Mouse (Mus musculus) embryo, embryonic 10 days (tissue): ENCODE data around the gene Slco1c1.

Experiments used
- DNase-seq: peaks from one replicate; pipeline ENCODE4 v3.0.0-alpha.2; 2015; ENCODE audit warnings: low spot score

The Slco1c1 gene

DNA sequence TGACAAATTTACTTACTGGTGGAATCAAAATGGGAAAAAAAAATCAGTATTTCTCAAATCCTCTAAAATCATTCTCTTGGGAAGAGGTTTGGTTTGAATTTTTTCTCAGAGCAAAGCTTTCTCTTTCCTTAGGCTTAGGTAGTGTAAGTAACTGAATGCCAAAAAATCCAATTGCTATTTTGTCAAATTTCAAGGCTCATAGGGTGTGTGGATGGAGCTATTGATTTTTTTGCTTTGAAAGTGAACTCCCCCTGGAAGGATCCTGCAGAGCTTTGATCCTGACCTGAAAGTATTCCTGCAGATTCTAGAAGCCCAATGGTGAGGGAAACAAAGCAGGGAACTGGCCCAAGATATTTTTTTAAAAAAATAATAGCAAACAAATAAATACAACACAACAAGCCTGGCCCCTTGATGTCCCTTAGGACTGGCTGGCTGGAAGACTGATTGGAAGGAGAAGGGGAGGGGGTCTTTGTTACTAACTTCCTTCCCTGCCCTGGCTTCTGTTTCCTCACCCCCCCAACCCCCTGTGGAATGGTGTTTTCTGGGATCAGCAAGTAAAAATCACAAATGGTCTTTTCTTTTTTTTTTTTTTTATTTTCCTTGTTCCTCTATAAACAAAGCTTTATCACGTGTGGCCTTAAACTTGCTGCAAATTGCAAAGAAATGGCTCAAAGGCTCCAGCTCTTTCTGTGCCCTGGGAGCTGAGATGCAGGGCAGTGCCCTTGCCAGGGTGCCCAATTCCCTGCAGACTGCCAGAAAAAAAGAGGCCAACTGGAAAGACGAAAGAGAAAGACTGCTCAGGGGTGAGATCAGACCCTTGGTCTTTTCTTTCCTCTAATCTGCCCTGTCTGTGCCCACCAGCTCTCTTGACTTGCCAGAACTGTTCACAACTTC lies at the start of gene Slco1c1:
TSS of gene Slco1c1 (plus strand) at position 622 of the 894 bp plus-strand sequence.
- DNase-seq, result no peak

DNA sequence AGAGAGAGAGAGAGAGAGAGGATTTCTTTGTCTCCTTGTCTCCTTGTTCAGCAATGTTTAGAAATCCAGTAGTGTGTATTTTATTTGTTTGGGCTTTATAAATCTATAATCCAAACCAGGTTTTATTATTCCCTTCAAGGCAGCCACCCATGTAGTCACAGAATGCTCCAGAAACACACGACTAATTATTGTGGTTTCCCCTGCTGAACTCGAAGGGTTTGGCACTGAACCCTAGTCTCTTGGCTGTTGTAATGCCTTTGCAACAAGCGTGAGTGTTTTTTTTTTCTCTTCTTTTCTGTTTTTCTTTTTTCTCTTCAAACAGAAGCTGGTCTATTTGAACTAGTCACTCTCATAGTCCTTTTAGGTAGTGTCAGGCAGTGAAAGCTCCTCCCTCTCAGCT lies 49.5 kb upstream of the Slco1c1 start:
- DNase-seq, result no peak

DNA sequence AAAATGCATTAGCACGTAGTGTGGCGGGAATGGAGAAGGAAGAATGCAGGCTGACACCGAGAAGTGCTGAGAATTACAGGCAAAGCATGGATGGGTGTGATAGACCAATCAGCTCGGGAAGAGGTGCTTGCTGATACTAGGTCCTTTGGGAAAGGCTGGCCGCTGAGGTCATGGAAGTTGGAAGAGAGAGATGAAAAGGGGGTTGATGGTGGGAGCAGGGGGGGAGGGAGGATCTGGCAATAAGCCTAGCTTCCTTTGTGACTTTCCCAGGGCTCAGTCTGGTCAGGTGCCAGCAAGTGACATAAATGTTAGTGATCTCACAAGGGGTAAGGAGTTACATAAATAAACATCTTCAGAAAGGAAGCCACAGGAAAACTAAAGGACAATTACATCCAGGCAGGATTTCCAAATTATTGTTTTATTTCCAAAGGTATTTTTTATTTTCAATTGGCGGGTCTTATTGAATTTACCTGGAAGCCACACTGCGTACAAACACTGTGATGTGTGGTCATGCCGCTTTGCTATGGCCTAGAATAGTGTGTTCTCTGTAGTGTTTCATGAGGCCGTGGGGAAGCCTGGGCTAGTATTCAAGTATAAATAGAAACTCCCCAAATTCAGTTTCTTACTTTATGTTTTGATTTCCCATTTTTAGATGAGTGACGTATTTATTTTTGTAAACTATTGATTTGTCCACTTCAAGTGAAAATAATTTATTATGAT lies 38.7 kb upstream of the Slco1c1 start:
- peak; percentile 25 for DNase-seq

DNA sequence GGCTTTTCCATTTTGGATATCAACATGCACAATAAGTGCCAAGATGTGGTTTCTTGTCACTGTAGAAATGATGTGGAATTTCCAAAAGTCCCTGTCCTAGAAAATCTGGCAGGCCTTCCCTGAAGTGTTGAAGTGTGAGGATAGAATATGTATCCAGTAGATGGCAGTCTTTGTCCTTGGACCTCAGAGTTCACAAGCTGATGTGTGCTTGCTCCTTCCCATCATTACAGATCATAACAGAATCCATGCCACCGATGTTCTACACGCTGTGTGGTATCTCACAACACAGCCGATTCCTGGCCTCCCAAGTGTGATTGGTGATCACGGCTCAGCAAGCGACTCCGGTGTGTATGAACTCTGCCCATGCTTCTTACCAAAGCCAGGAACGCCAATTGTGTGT lies 36.9 kb upstream of the Slco1c1 start:
- peak; percentile 73 for DNase-seq

DNA sequence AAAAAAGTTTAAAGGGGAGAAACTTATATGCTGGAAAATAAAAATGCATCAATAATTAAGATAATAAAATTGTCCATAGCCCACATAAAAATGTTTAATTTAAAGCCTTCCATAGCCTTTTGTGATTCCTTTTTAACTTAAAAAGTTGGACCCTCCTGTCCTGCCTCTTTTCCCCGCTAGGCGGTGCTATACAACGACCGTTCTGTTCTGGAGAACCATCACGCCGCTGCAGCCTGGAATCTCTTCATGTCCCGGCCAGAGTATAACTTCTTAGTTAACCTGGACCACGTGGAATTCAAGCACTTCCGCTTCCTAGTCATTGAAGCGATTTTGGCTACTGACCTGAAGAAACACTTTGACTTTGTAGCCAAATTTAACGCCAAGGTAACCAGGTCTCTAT lies 35.5 kb upstream of the Slco1c1 start:
- peak; percentile 81 for DNase-seq

DNA sequence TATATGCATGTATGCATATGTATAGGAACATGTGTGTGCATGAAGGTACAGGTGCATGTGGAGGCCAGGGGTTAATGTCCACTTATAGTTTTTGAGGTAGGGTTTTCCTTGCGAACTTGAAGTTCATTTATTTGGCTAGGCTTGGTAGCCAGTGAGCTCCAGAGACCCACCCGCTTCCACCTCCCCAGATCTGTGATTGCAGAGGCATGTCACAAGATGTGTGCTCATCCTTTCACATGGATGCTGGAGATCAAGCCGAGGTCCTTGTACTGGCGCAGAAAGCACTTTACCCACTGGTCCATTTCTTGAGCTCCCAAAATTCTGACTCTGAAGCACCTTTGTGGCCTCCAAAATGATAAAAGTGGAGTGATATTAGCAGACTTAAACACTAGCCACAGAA lies 29.3 kb upstream of the Slco1c1 start:
- DNase-seq, result no peak

DNA sequence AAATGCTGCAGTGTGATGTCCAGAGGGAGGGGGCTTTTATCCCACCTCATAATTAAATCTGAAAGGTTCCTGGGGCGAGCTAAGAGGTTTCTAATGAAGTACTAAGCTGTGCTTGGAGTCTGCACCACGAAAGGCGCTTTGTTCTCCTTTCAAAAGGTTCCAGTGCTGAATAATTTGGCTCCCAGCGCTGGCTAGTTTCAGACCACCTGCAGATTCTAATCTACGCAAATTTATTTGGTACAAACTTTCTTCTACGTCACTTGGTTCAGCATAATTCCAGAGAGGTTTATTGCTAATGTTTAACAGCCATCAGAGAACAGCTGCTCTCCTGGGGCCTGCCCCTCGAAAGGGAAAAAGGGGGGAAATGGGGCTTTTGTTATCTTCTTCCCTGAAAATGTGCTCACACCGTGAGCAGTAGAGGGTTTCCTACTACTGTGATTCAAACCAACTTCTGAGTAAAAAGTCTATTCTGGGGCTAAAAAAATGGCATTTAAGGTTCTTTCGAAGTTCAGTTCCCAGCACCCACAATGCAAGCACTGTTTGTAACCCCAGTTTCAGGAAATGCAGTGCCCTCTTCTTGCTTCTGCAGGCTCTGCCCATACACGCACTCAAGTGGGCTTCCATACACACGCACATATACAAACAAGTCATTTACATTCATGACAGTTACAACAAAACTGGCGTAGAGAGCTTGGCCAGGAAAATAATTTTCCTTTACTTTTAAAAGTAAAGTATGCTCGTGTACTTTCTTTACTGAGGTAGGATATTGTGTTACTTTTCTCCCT lies 28.3 kb upstream of the Slco1c1 start:
- peak; percentile 49 for DNase-seq

DNA sequence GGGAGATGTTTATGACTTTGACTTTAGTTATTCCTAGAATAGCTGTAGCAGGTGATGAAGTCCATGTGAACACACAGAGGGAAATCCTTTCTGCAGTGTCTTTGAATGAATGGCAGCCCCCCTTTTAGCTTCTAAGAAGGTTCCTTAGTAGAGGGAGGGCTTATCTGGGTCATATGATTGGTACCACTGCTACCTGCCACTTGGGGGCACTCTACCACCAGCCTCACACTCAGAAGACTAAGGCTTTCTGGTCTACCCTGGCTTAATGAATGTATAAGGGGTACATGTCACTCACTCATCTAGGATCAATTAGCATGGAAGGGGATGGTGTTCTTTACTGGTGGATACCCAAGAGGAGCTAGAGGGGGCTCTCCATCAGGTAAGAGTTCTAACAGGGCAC lies 24.7 kb upstream of the Slco1c1 start:
- DNase-seq, result no peak

DNA sequence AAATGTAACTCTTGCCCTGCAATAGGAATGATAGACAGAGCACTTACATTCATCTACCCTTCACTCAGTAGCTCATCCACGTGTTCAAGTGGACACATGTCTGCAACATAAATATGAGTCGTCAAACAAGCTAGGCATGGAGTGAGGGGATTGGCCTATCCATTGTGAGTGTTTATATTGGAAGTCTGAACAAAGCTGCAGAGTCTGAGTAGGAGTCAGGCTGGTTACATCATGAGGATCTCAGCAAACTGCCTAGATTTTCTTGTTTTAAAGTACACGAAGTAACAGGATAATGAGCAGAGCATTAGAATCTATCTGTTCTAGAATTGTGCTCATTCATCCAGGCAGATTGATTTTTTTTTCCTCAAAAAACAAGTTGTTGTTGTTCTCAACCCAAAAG lies 23.0 kb upstream of the Slco1c1 start:
- no peak for DNase-seq

DNA sequence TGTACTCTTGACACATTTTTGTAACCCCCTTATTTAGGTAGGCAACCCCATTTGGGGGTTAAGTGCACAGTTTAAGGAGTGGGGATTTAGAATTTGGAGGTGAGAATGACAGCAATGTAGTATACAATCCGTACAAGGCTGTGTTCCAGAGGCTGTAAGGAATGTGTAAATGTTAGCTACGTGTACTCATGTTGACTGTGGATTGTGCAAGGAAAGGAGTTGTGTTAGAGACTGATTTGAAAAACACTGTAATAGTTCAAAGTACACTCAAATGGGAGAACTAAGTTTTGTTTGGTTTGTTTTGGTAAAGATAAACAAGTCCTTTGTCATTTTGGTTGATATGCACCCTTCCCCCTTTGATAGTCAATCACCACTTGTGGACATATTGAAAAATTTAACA lies 1.6 kb upstream of the Slco1c1 start:
- no peak for DNase-seq

DNA sequence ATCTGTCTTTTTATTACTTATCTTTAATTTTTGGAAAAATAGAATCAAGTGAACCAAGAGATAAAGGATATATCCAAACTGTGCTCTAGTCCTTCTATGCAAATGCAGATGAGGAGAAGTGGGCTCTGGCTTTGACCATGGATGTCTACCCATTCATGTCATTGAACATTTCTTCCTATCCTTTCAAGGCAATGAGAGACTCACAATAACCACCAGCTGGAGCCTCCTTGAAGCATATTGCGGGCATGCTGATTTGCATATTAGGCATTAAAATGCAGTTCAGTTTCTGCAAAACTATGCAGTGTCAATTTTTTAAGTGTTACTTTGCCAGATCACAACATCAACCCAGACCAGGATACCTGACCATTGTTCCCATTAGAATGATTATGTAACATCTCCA lies 1.6 kb downstream of the Slco1c1 start:
- no peak for DNase-seq

DNA sequence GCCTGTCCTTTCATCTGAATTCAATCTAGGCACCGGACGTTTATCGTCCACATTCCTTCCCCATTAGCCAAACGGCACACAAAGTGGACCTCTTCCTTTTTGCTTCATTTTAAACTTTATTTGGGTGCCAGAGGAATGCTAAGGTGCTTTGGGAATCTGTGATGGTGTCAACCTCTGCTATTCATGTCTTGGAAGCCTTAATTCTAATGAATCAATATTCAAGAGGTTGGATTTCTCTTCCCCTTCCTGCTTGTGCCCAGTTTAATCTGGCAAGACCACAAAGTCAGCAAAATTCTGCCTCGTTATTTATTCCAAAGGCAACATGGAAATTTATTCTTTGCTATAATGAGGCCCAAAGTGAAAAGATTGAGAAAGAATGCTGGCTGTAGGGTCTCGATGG lies 6.7 kb downstream of the Slco1c1 start:
- no peak for DNase-seq

DNA sequence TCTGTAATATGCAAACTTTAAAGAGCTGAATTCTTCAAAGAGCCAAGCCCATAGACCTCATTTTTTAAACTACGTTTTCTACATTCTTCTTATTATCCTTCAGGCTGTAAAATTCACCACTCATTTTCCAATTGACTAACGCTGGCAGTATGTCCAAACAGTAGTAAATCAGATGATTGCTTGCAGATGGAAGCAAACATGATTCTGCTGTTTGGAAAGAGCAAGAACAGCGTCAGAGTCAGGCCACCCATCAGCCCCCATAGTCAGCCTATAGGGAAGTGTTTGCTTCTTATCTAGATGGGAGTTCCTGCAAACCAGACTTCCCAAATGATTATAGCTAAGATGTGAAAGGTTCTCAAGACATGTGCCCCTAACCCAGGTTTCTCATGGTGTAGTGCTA lies 13.1 kb downstream of the Slco1c1 start:
- no peak for DNase-seq

DNA sequence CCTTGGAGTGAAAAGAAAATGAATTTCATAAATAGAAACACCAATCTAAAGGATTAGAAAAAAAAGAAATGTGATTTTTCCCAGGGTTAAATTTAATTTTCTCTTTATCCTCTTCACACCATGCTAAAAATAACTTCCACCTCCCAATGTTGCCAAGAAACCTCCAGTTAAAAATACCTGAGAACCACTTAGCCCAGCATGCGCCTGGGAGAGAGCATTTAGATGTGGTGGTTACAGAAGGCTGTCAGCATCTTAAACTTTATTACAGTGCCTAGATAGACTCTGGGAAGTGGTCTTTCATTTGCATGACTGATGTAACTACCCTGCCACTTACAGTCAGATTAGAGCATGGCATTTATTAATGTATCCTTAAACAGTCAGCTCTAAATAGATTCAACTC lies 17.0 kb downstream of the Slco1c1 start:
- DNase-seq, result no peak

DNA sequence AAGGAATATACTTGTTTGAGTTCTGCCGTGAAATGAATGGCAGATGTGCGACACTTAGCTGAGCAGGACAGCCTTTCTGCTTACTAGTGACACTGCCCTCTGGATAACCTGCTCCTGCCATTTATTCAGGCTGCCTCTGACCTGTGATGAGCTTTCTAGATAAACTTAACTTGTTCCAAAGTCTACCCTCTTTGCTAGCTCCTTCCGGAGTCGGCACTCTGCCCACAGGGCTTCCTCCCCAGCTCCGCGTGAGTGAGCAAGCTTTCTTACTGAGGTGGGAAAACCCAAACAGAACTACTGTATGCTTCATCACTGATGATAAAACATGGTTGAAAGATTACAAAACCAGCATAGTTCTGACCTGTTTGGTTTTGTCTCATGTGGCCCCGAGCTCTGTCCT lies 19.2 kb downstream of the Slco1c1 start:
- DNase-seq, result no peak

DNA sequence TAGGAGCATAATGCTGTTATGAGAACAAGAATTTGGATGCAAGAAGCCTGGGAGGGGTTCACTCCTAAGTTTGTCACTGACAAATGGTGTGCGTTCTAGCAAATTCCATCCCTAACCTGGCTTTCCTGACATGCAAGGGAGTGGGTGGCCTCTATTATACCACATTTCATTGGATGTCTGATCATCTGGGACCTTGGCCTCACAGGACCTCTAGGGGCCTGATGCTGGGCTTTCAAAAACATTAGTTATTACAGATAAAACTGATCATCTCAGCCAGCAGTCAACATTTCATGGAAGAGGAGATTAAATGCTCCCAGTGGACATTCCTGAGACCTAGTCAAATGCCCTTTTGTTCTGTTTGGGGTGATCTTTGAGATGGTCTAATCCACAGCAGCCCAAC lies 34.0 kb downstream of the Slco1c1 start:
- no peak for DNase-seq

DNA sequence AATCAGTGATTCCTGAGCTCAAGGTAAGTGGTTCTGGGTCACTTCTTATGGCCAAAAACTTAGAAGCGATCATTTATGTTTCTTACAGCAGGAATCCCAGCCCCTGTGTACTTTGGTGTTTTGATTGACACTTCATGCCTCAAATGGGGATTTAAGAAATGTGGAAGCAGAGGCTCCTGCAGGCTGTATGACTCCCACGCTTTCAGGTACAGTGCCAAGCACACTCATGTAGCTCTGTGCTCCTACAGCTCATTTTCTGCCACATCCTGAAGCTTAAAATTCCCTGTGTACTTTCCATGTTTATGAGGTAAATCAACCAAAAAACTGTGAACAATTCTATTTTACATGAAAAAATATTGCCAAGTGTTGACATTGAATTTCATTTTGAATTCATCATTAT lies 43.2 kb downstream of the Slco1c1 start:
- no peak for DNase-seq

DNA sequence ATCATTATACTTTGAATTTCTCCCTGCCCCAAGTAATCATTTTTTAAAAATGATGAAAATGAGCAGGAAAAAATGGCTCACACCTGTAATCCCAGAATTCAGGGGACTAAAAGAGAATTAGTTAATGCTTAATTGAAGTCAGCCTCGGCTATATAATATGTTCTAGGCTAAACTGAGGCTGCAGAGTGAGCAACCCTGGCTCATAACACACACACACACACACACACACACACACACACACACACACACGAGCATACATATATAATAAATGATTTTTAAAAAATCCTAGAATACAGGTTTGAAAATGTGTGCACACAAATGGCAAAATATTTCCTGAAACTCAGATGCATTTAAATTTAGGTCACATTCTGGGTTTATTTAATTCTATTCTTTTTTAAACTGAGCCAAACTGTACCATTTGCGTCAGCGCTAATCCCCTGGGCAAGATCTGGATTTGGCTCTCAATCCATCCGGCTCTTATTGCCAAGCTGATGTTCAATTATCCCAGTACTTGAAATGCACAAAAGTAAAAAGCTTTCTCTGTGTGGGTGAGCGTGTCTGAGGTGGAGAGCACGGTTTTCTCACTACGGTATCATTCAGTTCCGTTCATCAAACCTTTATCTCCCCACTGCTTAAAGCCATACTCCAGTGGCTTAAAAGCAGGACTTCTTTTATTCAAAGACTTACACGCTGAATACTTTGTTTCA lies 43.8 kb downstream of the Slco1c1 start:
- no peak for DNase-seq

DNA sequence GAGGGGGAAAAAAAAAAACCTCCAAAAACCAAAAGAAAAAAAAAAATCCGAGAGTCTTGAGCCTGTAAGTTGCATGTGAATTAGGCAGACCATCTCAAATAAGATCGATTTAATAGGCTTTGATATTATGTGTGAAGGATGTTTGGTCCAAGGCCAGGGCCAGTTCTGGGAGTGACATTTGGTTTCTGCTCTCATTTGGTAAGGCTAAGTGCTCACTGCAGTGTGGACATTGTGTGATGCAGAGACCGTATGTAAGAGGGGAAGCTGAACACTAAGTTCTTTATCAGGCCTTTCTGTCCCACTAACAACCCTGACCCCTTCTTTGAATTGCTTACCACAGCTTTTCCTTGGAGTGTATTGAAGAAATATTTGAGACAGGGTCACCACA lies 44.4 kb downstream of the Slco1c1 start:
- DNase-seq, result no peak

DNA sequence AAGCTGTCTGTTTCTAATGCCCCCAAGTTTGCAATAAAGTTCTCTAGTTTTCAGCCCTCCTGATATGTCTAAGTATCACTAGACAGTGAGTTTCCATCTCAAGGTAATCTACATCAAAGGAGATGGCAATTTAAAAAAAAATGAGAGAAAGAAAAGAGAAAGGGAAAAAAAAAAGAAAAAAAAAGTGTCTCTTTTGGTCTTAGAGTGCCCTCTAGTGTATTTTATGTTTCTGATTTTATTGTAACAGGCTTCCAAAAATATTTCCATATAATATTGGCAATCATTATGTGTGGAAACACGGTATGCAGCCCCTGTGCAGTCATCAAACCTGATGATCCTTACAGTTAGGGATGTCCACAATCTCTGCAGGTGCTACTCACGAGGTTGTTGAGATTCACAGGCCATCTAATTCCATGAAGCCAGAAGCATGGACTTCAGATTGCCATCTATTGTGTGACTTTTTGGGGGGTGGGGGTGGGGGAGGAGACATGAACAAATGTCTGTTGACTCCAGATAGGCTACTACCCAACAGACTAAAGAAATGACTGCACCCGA lies 52.6 kb downstream of the Slco1c1 start:
- DNase-seq, result no peak

DNA sequence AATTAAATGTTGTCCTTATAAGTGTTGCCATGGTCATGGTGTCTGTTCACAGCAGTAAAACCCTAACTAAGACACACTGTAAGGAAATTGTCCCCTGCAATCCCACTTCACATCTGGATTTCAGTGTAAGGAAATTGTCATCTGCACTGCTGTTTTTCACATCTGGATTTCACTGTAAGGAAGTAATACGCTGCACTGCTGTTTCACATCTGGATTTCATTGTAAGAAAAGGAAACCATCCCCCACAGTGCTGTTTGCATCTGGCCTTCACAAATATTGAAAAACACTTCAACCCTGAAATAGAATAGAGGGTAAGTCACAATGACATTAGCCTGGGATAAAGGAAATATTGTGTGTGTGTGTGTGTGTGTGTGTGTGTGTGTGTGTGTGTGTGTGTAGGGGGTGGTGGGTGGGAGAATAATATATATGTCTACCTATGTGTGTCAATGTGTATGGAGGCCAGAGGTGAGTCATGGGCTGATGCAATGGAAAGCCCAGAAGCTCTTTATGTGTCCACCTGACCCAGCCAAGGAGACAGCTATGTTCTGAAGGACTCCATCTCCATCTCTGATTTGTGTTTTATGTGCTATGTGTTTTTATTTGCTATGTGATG lies 60.7 kb downstream of the Slco1c1 start:
- no peak for DNase-seq
